Mouse (Mus musculus): ENCODE measurements at regions not wholly inside any gene's neighbourhood (a gene's known extent, or its start where the extent isn't known, plus 50 kb on each side); places are given as distances from the start of the nearest gene placed in this dataset.

DNA sequence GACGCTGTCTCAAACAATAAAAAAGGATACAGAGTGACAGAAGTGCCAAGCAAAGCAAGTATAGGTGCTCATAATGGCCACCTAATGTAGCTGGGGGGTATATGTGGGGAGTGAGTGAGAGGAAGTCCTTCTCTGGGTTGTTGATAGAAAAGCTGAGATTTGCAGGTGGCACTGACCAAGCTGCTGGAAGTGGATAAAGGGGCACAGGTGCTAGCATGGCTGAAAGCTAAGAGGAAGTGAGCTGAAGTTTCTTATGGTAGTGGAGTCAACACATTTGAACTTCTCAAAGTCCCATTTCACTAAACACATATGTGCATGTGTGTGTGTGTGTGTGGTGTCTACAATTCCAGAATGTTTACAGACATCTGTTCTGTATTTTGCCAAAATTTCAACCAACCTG lies 94.0 kb downstream of the Tmsb4x start:
- no peaks in the 10 kb centered on the region for H3K9me3 ChIP-seq (replicated peaks; ENCODE audit: control insufficient read depth, low read length)
- no peak overlapping the region for H3K9ac ChIP-seq (replicated peaks; ENCODE audit: low read depth, low read length)
- WGBS, result 81% methylated on average over 1 of the region's 1 CpGs
- H3K36me3 ChIP-seq (replicated peaks; ENCODE audit: control insufficient read depth, insufficient read depth, low read length), result no peaks in the 10 kb centered on the region
- no peak overlapping the region for H3K4me2 ChIP-seq (ENCODE audit: low read depth, low read length)
- no peak for TF ChIP-seq CTCF (IDR thresholded peaks at IDR 0.05; ENCODE audit: low read depth)
- TF ChIP-seq EP300 (IDR thresholded peaks at IDR 0.05; ENCODE audit: low read depth), result no peak
- H3K4me1 ChIP-seq (ENCODE audit: control insufficient read depth, insufficient read depth), result no peaks in the 10 kb centered on the region
- H3K4me3 ChIP-seq (ENCODE audit: low read depth, low read length), result no peak overlapping the region
- no peak overlapping the region for H3K27ac ChIP-seq (ENCODE audit: low read depth)
- DNase-seq (ENCODE audit: low spot score), result no peak
- ATAC-seq (ENCODE audit: insufficient read depth, low read depth), result no peak
- H3K27me3 ChIP-seq (ENCODE audit: control insufficient read depth, insufficient read depth, low read length), result no peaks in the 10 kb centered on the region

DNA sequence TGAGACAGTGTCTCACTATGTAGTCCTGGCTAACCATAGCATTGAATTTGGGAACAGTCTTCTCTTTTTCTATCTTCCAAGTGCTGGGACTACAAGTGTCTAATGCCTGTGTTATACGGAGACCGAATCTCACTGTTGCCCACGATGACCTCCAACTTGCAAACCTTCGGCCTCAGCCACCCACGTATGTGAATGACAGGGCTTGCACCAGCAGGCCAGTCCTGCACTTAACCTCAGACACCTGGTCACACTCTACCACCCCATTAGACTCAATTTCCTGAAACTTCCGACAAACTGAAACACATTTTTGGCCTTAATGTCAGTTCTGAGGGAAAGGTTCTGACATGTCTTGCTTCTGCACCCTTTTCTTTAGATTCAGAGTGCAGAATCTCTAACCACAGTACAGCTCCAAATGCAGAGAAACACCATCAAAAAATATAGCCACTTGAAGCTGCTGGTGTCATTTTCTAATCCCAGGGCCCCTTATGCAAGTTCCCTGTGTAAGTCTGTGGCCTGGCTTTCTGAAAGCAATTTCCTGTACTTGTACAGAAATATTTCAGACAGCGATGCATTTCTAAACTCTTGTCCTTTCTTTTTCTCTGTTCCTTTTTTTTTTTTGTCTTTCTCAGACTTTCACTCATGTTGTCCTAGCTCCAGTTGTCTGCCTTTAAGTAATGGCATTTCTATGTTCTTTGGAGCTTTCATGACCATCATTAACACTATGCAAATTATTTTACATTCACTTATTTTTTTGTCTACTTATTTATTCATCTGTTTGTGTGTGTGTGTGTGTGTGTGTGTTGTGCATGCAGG lies 97.8 kb downstream of the Tmsb4x start:
- H3K4me2 ChIP-seq (ENCODE audit: low read depth, low read length), result no peak overlapping the region
- 78% methylated on average over 7 of the region's 7 CpGs for WGBS
- H3K36me3 ChIP-seq (replicated peaks; ENCODE audit: control insufficient read depth, insufficient read depth, low read length), result no peaks in the 10 kb centered on the region
- no peak overlapping the region for H3K27ac ChIP-seq (ENCODE audit: low read depth)
- TF ChIP-seq CTCF (IDR thresholded peaks at IDR 0.05; ENCODE audit: low read depth) (no peak), EP300 (IDR thresholded peaks at IDR 0.05; ENCODE audit: low read depth) (no peak)
- ATAC-seq (ENCODE audit: insufficient read depth, low read depth) (no peak), DNase-seq (ENCODE audit: low spot score) (no peak)
- H3K9ac ChIP-seq (replicated peaks; ENCODE audit: low read depth, low read length), result no peak overlapping the region
- H3K4me1 ChIP-seq (ENCODE audit: control insufficient read depth, insufficient read depth), result no peaks in the 10 kb centered on the region; the same call in 1 of the 2 replicates
- no peaks in the 10 kb centered on the region for H3K27me3 ChIP-seq (ENCODE audit: control insufficient read depth, insufficient read depth, low read length)
- H3K4me3 ChIP-seq (ENCODE audit: low read depth, low read length), result no peak overlapping the region
- no peaks in the 10 kb centered on the region for H3K9me3 ChIP-seq (replicated peaks; ENCODE audit: control insufficient read depth, low read length)

DNA sequence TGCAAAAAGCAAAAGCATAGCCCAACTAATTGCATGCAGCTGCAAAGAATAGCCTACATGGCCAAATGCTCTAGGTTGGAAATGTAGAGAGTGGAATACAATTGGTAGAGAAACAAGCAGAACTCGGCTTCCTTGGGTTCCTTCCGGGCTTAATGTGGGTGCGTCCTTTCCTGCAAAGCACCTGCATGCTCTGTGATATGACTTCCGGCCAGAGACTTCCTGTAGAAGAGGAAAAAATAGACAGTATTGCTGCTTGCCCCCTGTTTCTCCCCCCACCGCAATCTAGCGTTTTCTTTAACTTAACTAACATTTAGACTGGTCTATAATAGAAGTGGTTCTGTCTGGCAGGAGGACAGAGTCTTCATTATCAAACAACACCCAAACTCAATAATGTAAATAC lies 100.8 kb downstream of the Tmsb4x start:
- Histone ChIP-seq H3K36me3 (replicated peaks; ENCODE audit: control insufficient read depth, insufficient read depth, low read length) (no peaks in the 10 kb centered on the region), H3K9me3 (replicated peaks; ENCODE audit: control insufficient read depth, low read length) (no peaks in the 10 kb centered on the region), H3K9ac (replicated peaks; ENCODE audit: low read depth, low read length) (no peak overlapping the region), H3K4me2 (ENCODE audit: low read depth, low read length) (no peak overlapping the region), H3K4me1 (ENCODE audit: control insufficient read depth, insufficient read depth) (no peaks in the 10 kb centered on the region; the same call in 1 of the 2 replicates), H3K4me3 (ENCODE audit: low read depth, low read length) (no peak overlapping the region), H3K27me3 (ENCODE audit: control insufficient read depth, insufficient read depth, low read length) (no peaks in the 10 kb centered on the region), H3K27ac (ENCODE audit: low read depth) (0 out of 2 replicates have a peak overlapping the region, but pooled peaks have one; percentile 30)
- DNase-seq (ENCODE audit: low spot score), result no peak
- ATAC-seq (ENCODE audit: insufficient read depth, low read depth), result no peak
- TF ChIP-seq EP300 (IDR thresholded peaks at IDR 0.05; ENCODE audit: low read depth) (no peak), CTCF (IDR thresholded peaks at IDR 0.05; ENCODE audit: low read depth) (no peak)
- 76% methylated on average over 6 of the region's 6 CpGs for WGBS

DNA sequence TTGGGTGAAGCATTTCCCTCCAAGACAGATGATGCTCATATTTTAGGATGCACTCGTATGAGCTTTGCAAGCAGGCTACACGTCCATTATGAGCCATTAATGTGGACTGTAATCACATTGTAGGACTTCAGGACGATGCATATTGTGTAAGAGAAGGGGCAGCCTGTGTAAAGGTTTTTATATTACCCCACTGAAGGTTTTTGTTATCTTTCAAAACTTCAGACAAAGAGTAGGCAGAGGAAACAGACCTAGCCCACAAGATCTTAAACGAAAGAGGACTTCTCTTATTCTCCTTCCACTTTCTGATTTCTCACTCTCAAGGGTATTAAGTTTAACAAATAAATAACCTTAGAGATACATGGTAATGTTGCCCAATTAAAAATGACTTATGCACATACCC lies 101.6 kb downstream of the Tmsb4x start:
- H3K4me3 ChIP-seq (ENCODE audit: low read depth, low read length), result no peak overlapping the region
- no peak for TF ChIP-seq CTCF (IDR thresholded peaks at IDR 0.05; ENCODE audit: low read depth)
- TF ChIP-seq EP300 (IDR thresholded peaks at IDR 0.05; ENCODE audit: low read depth), result no peak
- H3K9ac ChIP-seq (replicated peaks; ENCODE audit: low read depth, low read length), result no peak overlapping the region
- H3K27me3 ChIP-seq (ENCODE audit: control insufficient read depth, insufficient read depth, low read length), result no peaks in the 10 kb centered on the region
- no peaks in the 10 kb centered on the region; the same call in 1 of the 2 replicates for H3K4me1 ChIP-seq (ENCODE audit: control insufficient read depth, insufficient read depth)
- no peak overlapping the region for H3K4me2 ChIP-seq (ENCODE audit: low read depth, low read length)
- ATAC-seq (ENCODE audit: insufficient read depth, low read depth) (no peak), DNase-seq (ENCODE audit: low spot score) (no peak)
- H3K36me3 ChIP-seq (replicated peaks; ENCODE audit: control insufficient read depth, insufficient read depth, low read length), result no peaks in the 10 kb centered on the region
- H3K9me3 ChIP-seq (replicated peaks; ENCODE audit: control insufficient read depth, low read length), result no peaks in the 10 kb centered on the region
- H3K27ac ChIP-seq (ENCODE audit: low read depth), result no peak overlapping the region
- WGBS, result 66% methylated on average over 4 of the region's 4 CpGs

DNA sequence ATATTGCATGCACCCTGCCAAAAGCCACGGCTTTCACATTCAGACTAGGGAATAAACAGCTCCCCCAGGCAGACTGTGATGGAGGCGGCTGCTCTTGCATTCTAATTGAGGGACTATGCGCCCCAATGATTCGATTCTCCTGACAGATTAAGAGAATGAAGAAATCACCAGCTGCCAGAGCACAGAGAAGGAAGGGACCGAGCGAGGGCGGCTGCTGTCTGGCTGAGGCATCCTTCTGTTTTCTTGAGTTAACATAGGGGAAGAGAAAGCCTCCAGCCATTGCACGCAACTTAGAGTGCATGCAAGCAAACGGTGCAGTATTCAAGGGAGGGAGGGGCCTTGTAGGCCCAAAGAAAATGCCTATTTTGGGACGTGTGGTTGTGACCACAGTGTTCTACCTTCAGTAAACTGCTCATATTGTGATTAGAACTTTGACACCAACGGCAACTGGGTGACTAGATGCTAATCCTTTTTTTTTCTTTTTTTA lies 103.1 kb downstream of the Tmsb4x start:
- Histone ChIP-seq H3K9ac (replicated peaks; ENCODE audit: low read depth, low read length) (no peak overlapping the region), H3K27me3 (ENCODE audit: control insufficient read depth, insufficient read depth, low read length) (no peaks in the 10 kb centered on the region), H3K9me3 (replicated peaks; ENCODE audit: control insufficient read depth, low read length) (no peaks in the 10 kb centered on the region), H3K4me3 (ENCODE audit: low read depth, low read length) (no peak overlapping the region), H3K27ac (ENCODE audit: low read depth) (no peak overlapping the region), H3K4me1 (ENCODE audit: control insufficient read depth, insufficient read depth) (no peaks in the 10 kb centered on the region; the same call in 1 of the 2 replicates), H3K4me2 (ENCODE audit: low read depth, low read length) (no peak overlapping the region), H3K36me3 (replicated peaks; ENCODE audit: control insufficient read depth, insufficient read depth, low read length) (no peaks in the 10 kb centered on the region)
- DNase-seq (ENCODE audit: low spot score), result no peak
- no peak for ATAC-seq (ENCODE audit: insufficient read depth, low read depth)
- TF ChIP-seq EP300 (IDR thresholded peaks at IDR 0.05; ENCODE audit: low read depth) (no peak), CTCF (IDR thresholded peaks at IDR 0.05; ENCODE audit: low read depth) (no peak)
- 65% methylated on average over 11 of the region's 11 CpGs for WGBS

Measured in heart, postnatal 0 days (tissue).